Mouse (Mus musculus): ENCODE measurements around the gene Kcna6. TPM values are rescaled to one million over a fixed set of nuclear protein-coding genes. Genes with fewer than 3 reads are reported as not detected.

Gene Kcna6
- 1 to 10 TPM; 1.2 to 1.3 TPM for total RNA-seq (2021)

DNA sequence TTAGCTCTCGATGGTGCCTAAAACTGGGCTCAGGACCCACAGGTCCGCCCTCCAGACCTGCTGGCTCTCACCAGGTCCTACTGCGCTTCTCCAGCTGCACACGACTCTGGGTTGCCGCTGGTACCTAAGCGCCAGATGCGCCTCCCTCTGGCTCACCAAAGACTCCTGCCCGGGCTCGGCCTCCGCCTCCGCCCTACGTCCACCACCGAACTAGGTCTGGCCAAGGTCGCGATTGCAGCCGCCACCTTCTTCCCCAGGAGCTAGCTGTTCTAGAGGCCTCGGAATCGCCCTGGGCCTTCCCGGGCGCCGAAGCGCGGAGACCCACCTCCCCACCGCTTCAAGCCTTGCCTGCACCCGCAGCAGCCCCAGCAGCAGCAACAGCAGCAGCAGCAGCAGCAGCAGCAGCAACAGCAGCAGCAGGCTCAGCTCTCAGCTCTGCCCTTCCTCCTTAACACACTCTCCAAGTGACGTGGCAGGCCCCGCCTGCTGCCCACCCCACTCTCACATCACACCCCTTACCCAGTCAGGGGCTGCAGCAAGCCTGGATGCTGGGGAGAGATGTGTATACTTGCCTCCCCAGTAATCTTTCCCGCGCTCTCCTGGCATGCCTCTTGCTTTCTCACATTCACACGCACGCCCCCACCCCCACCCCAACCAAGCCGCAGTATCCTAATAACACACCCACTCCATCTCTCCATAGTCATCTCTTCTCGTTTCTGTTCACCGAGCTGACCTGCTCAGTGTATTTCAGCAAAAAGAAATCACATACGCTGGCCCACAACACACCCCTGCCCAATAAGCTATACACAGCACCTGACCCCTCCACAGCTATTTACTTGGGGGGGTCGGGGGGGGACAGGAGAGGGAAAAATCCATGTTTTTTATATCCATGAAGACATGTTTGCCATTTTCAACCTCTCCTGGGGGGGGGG, at the start of gene Kcna6:
TSS of gene Kcna6 (minus strand) at position 464 of the 932 bp plus-strand sequence.
- DNase-seq = no peak
- intact Hi-C loops (cut with DNase I) = no loop called here

DNA sequence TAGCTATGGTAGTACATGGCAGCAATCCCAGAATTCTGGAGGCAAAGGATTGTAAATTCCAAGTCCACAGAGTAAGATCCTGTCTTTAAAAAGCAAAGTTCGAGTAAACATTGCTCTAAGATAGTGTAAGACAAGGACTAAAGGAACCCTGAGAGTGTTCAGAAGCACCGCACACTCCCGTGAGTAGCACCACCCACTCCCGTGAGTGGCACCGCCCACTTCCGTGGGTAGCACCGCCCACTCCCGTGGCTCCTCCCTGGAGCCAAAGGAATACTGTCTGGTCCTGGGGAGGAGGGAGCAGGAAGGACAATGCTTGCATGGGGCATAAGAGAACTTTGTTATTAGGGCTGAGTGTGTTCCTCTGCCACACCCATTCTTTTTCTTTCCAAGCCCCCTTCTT, 48.4 kb upstream of the Kcna6 start:
- intact Hi-C loops (cut with DNase I) = no loop called here
- no peak for DNase-seq

DNA sequence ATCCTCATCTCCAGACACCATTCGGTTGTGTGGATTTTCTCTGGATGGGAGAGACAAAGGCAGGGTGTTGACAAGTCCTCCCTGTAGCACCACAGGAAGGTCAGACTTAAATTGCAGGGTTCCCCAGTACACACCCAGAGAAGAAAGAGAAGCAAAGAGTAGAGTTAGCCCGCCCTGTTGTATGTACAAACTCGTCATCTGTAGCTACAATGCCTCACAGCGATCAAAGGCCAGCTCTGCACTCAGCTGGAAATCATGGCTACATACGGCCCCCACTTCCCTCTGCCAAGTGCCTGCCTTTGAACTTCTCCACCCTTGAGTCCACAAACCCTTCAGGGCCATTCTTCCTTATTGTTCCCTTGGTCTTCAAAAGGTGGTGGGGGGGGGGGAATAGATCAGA, 43.7 kb upstream of the Kcna6 start:
- intact Hi-C loops (cut with DNase I) = no loop called here
- no peak for DNase-seq

DNA sequence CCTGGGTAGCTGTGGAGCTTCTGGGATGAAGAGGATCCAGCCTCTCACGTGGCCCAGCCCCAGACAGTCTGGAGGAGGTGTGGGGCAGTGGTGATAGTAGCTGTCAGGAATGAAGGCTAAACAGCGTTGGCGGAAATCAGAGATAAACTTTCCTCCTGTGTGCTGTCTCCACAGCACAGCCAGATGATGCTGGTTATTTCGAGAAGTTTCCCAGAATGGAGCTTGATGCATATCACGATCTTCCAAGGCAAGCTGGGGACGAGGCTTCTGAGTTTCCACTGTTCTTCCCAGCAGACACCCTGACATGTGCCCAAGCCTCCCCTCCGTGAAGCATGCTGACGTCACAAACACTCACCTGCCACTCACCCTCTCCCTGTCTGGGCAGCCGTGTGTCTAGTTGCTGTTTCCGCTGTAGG, 43.2 kb upstream of the Kcna6 start:
- no peak for DNase-seq
- intact Hi-C loops (cut with DNase I) = no loop called here

DNA sequence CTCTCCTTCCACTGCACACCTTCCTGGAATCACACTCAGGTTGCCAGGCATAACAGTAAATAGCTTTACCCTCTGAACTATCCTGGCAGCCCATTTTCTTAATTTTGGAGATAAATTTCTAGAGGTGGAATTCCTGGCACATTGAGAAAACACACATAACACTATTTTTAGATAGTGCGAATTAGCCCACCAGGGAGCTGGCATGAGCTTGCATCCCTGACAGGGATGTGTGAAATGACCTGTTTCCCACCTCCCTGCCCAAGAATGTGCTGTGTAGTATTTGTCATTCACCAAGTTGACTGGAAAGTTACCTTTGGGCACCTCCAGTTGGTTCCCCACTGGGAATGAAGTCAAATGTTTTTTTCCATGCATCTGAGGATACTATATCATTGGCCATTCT, 42.6 kb upstream of the Kcna6 start:
- DNase-seq = no peak
- intact Hi-C loops (cut with DNase I) = no loop called here

DNA sequence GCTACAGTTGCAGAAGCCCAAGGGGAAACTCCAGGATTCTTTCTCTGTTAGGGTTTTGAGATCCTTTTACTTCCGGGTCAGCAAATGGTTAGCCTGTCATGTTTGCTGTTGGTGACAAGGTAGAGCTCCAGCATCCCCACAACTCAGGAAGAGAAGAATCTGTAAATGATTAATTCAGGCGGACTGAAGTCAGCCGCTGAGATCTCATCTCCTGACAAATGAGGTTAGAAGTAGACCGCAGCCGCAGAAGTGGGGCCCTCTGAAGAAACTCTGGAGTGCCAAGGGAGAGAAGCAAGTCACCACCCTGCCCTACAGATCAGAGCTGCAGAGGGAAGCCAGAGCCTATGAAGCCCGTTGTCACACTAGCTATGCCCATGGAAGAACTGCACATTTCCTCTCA, 37.4 kb upstream of the Kcna6 start:
- intact Hi-C loops (cut with DNase I) = no loop called here
- DNase-seq = no peak

DNA sequence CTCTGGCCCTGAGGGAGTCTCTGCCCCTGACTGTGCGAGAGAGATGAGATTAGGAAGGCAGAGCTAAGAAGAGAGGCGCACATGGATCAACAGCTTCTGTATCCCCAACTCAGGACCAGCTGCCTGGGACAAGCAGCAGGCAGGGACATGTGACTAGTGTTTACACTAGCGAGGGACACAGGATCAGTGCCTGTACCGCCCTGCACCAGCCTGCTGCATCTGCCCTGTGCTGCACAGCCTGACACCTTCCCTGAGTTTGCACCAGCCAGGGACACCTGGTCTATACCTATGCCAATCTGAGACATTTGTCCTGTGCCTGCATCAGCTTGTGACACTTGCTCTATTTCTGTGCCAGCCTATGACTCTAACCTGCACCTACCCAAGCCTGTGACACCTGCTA, 33.4 kb upstream of the Kcna6 start:
- intact Hi-C loops (cut with DNase I) = no loop called here
- no peak for DNase-seq

DNA sequence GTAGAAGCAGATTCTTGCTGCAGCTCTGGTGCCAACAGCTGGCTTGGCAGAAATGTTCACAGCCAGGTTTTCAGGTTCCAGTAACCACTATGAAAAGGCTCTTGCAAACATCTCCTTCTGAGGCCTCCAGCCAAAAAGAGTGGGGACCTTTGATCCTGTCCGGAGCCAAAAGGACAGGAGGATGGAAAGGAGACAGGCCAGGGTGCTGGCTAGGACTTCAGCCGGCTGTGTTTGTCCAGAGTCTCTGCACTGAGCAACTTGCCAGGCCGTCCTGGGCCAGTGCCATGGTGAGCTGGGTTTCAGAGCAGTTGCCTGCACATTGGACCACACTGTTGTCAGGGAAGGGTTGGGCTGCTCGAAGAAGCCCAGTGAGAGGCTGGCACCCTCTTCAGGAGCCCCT, 31.9 kb upstream of the Kcna6 start:
- peak in 1 of 2 experiments; percentile 16 for DNase-seq
- intact Hi-C loops (cut with DNase I) = no loop called here

DNA sequence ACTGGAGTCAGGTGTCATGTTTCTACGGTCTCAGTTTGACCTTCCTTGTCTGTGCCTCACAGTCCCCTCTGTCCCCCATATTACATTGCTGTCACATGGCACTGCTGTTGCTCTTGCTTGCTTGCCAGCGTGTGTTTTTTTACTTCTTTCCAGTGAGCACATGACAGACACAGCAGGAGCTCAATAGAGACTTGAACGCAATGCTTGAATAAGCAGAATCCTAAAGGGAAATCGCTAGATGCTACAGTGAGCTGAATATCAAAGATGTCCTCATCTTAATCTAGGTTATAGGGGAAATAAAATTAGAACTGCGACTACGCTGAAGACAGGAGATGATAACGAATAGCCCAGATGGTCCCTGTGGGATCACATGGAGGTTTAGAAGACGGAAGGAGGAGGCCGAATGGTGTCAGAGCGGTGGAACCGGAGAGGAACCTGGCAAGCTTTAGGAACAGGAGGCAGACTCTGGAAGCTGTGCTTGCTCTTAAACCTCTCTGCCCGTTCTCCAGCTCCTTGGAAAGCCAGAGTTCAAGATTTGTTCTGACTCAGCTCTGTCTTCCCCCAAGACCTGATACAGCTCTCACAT, 29.8 kb upstream of the Kcna6 start:
- DNase-seq = no peak
- intact Hi-C loops (cut with DNase I) = no loop called here

DNA sequence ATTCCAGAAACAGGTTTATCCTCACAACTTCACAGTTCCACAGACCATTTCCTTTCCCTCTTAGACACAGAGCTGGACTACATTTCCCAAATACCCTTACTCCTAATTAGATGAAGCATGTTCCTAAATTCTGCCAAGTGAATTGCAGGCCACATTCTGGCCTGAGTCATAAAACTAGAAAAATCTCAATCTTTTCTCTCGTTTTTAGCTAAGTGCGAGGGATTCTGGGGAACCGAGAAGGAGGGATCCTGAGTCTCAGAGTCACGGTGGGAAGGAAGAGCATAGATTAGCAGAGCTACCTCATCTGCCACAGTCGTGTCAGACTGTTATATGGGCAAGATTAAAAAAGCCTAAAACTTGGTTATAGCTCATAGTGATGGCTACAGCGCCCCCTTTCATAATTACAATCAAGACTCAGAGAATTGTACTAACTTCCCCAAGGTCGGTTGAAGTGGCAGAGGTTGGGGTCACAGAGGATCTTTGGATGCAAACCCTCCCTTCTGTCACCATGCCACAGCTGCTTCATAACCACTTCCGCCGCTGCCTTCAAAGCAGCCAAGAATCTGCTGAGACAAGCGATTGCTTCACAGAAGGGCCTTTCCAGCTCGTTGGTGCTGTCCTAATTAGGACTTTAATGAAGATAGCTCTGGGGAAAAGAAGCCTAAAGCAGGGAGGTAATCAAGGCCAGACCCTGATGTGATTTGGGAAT, 28.6 kb upstream of the Kcna6 start:
- DNase-seq = no peak
- intact Hi-C loops (cut with DNase I) = no loop called here

DNA sequence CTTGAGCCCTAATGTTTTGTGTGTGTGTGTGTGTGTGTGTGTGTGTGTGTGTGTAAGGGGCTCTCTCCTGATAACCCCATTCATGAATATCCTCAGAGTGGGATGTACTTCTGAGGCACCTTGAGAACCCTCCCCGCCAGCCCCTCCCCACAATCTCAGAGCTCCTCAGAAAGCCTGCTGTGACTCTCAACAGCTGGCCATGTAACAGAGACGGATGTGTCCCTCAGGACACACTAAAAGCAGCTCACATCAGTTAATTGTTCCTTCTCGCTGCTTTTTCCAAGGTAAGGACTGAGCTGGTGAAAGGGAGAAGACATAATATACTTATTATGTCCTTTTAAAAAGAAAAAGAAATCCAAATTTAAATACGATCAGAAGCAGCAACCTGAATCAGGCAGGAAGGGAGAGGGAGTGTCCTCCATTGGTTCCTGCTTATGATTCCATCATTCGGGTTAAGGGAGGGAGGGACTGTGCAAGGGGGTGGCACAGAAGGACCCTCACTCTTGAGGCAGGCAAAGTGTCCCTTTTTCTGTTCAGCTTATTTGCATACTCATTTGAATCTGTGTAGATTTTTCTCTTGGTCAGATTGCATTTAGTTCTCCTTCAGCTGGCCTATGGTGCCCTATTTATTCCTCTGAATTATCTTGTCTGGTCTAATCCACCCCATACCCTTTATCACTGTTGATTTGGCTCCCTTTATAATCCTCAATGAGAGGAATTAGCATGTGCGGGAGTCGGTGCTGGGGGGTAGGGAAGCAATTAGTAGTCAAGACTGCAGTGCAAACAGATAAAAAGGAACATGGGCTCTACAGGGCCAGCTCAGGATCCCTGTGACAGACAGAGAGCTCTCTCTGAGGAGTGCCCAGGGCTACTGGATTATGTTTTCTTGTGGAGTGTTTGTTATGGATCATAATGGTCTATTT, 27.4 kb upstream of the Kcna6 start:
- DNase-seq = no peak
- intact Hi-C loops (cut with DNase I) = no loop called here

DNA sequence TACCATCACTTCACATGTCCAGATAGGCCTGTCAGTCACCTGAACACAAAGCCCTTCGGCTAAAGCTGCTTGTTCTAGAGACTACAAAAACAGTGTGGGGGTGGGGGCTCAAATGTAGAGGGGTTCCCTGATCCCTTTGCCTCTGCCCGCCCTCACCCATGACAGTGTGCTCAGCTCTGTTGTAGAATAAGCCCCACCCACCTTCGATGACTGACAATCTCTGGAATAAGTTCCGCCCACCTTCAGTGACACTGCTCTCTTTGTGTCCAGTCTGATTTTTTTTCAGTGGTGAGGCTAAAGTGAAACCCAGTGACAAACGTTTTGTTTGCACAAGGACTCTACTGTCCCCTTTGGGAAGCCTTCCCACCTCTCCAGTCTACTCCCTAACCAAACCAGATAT, 26.1 kb upstream of the Kcna6 start:
- intact Hi-C loops (cut with DNase I) = no loop called here
- no peak for DNase-seq

DNA sequence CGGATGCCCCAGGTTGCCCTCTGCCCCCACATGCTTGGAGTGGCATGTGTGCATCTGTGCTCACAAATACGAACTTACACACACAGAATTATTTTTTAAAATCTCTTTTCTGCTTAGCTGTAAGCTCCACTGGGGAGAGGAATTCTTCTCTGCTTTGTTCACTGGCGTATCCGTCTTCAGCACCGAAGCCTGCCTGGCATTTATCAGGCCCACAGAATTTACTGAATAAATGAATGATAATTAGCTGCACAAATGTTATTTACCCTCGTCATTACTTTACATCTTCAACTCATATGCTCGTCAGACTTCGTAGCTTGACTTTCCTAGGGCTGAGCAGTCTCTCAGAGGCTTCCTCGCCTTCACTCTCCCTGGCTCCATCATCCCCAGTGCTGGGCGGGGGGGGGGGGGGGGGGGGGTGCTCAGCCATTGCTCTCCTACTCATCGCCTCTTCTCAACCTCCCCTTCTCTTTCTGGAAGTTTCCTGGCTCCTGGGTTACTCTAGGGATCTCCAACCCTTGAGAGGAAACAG, 24.2 kb upstream of the Kcna6 start:
- no peak for DNase-seq
- intact Hi-C loops (cut with DNase I) = no loop called here

DNA sequence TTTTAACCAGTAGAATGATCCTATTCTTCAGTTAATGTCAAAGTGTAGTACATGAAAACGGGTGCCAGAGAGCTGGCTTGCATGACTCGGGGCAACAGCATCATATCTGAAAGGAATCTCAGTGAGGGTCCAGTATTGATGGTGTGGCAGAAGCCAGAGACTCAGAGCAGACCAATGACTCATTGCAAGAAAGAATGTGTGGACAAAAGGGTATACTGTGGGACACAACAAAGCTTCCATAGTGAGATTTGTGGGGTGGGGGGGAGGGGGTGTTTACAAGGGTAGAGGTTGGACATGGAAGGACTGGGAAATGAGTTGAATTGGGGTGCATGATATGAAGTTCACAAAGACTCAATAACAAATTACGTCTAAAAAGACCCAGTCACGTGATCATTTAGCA, 20.9 kb upstream of the Kcna6 start:
- intact Hi-C loops (cut with DNase I) = no loop called here
- DNase-seq = no peak

DNA sequence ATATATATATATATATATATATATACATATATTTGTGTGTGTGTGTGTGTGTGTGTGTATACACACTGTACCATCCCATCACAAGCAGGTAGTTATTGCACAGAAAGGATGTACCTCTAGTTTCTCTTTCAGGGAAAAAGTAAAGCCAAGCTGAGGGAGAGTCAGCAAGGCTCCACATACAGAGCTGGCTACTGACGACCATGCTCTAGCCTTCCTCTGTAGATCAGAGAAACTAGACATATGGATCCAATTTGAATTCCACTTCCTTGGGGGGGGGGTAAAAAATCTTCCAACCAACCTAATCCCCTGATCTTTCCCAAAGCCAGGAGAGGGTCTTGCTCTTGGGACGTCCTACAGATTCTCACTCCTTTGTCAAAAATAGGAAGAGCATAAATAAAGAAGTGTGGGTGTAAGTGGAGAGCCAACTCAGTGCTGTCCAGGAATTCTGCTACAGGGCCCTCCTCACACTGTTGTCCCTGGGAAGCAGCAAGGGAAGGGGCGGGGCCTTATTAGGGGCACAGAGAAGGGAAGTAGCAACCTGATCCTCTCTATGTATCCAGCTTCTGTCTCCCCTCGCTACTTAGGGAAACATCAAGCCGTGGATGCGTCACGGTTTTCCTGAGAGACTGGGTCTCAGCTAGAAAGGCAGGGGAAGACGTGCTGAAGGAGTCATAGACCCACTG, 15.4 kb upstream of the Kcna6 start:
- no peak for DNase-seq
- intact Hi-C loops (cut with DNase I) = no loop called here

DNA sequence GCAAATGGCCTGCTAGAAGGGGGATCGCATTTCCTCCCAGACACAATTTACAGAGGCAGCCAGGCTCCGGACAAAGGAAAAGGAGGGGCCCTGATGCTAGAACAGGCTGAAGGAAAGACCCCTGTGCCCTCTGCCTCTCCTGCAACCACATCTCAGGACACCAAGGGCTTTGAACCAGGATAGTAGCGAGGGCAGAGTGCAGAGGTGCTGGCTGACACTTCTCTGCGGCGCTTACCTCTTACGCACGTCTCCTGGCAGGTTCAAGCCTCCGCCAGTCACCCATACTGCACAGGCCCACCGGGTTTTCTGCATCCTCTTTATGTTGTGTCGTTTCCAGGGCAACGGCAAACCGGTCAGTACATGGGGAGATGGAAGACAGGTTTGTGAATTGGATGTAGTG, 12.0 kb upstream of the Kcna6 start:
- DNase-seq = no peak
- intact Hi-C loops (cut with DNase I) = no loop called here

DNA sequence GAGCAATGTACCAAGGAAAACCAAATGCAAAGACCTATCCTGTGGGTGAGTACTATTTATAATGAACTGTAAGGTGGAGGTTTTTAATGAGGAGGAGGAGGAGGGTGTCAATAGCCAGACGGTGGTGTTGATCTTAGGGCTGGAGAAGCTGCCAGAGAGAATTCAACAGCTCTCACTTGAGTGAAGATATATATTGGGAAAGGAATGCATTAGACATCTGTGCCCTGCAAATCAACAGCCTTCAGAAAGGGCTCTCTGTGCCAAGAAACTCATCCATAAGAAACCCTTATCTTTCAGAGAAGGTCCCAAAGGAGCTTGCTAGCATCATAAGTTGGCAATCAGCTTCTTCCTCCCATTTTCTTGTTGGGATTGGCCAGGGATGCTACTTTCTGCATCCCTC, 5.4 kb upstream of the Kcna6 start:
- intact Hi-C loops (cut with DNase I) = no loop called here
- DNase-seq = no peak

DNA sequence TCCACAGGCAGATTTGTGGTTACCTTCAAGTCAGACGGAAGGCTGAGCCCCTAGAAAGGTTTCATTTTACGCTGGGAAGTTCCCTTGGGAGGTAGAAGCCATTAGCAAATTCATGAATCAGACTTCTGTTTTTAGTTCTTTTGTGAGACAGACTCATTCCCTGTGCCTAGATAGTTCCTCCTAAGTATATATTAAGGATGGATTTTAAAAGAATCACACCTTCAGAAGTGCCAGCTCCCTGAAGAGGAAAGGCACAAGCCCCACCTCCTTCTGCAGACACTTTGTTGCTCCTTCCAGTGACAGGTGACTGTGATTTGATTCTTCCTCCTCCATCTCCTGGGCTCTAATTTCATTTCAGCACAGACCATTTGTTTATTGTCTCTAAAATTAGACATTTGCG, 2.1 kb upstream of the Kcna6 start:
- no peak for DNase-seq
- intact Hi-C loops (cut with DNase I) = no loop called here

DNA sequence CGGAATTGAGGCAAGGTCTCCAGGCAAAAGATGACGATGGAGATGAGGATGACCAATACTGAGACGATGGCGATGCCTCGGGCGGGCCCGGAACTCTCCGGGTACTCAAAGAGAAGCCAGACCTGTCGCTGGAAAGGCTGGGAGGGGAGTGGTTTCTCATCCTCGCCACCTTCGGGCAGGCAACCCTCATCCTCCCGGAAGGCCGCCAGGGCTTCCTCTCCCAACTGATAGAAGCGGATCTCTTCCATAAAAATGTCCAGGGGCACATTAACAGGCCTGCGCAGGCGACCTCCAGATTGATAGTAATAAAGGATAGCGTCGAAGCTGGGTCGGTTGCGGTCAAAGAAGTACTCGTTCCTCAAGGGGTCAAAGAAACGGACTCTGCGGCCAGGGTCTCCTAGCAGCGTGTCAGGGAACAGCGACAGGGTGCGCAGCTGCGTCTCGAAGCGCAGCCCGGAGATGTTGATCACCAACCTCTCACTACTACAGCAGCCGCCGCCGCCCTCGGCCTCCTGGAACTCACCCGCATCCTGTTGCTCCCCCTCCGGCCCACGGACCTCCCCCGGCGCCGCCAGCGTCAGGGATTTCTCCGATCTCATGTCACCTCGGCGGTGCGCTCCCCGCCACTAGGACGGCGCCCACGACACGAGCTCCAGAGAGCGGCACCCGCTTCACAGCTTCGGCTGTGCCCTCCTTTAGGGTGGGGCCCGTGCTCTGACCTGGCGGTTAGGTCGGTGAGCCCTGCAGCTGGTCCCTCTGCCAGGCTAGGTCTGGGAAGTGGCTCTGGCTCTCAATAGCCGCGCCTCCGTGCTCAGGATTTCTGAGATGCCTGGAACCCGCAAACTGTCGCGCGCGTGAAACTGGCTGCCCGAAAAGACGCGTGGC, 906 bp downstream of the Kcna6 start:
- intact Hi-C loops (cut with DNase I) = no loop called here
- DNase-seq = no peak
